In the genomic region with DNA sequence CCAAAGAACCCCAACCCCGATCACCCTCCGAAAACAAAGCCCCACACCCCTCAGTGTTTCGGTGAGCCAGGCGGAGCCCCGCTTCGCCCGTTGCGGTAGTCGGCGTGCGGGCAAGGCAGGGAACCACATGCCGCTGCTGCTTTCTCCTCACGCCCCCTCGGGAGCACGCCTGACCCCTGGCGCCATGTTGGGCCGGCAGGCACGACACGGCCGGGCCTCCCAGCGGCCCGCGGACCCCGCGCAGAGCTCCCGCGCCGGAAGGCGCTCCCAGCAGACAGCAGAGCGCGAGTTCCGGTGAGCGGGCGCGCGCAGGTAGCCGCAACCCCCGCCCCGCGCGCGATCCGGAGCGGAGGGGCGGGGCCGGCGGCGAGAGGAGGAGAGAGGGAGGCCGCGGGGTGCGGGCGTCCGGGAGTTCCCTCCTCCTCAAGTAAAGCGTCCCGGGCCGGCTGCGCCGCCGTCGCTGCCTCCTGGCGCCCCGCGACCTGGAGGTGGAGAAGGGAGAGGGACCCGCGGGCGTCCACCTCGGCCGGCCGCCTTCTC, we compare ENCODE assay signal across 8 mouse cellular contexts. TPM values are rescaled to one million over a fixed set of nuclear protein-coding genes. Genes with fewer than 3 reads are reported as not detected.
DNase-seq lines count a peak whose midpoint lies in the region; ATAC-seq and TF ChIP-seq lines count a peak whose summit lies in the region.

A gene (plus strand): TSS at position 371 of the 540 bp plus-strand sequence.

- H3K4me2 ChIP-seq in hindbrain, postnatal 0 days (ENCODE audit: low read depth, low read length) = peak within 1 kb of the TSS; percentile 90

- peak; percentile 93 to 97 for DNase-seq in adrenal gland, adult (ENCODE audit: inconsistent age in 2 of 2, low spot score in 1 of 2)
- peak; percentile 45 to 73 for DNase-seq in cerebellum, postnatal 4 days (ENCODE audit: low spot score in 2 of 2)
- DNase-seq in gastrocnemius, adult 8-10 months (ENCODE audit: low spot score in 2 of 2) = peak; percentile 63 to 70
- DNase-seq in hindbrain, postnatal 0 days (ENCODE audit: low spot score) = peak; percentile 89
- DNase-seq in left cerebral cortex, postnatal 14 days (ENCODE audit: low spot score in 2 of 2) = peak; percentile 19 to 63
- peak; percentile 73 for DNase-seq in right cerebral cortex, postnatal 25 days
- peak; percentile 68 to 81 for DNase-seq in urinary bladder, postnatal 36 days (ENCODE audit: low spot score in 2 of 2)

- no peak for TF ChIP-seq CTCF in hindbrain, postnatal 0 days (IDR thresholded peaks at IDR 0.05; ENCODE audit: low read depth)

- peak within 1 kb of the TSS; percentile 85 for H3K9ac ChIP-seq in hindbrain, postnatal 0 days (replicated peaks; ENCODE audit: low read length)

- no peaks in the 10 kb centered on the region for H3K4me1 ChIP-seq in hindbrain, postnatal 0 days (ENCODE audit: insufficient read depth, low read length)

- no peaks in the 10 kb centered on the region for H3K36me3 ChIP-seq in hindbrain, postnatal 0 days (ENCODE audit: insufficient read depth, low read length)

- intact Hi-C loops in left cerebral cortex, postnatal 14 days (cut with DNase I) = loop anchor here (5.0 kb wide), 1 partner anchor 101 kb away; no protein-coding TSS in a partner anchor

- H3K27ac ChIP-seq in hindbrain, postnatal 0 days = peak within 1 kb of the TSS; percentile 91

- WGBS in hindbrain, postnatal 0 days = 5% methylated on average over 56 of the region's 69 CpGs

- peak within 1 kb of the TSS; percentile 90 for H3K4me3 ChIP-seq in hindbrain, postnatal 0 days (ENCODE audit: low read length)

- H3K27me3 ChIP-seq in hindbrain, postnatal 0 days (ENCODE audit: insufficient read depth, low read length) = no peaks in the 10 kb centered on the region

- ATAC-seq in hindbrain, postnatal 0 days = peak; percentile 92
- ATAC-seq in megakaryocyte-erythroid progenitor cell, adult 5-6 weeks (replicated peaks; ENCODE audit: low FRiP score, low TSS enrichment, poor library complexity, severe bottlenecking) = peak; percentile 65

- H3K9me3 ChIP-seq in hindbrain, postnatal 0 days (ENCODE audit: low read length) = no peaks in the 10 kb centered on the region

RNA-seq across cellular contexts. Expression of the gene that starts here (rescaled TPM):
- total RNA-seq in gastrocnemius, adult 8-10 months (2022) = 1 to 10 TPM; 7.1 to 9.1 (median 7.7) TPM
- 18.0 and 21.6 TPM in 2 replicates for total RNA-seq in hindbrain, postnatal 0 days (2014; rRNA removed)
- 15.1 and 17.5 TPM in 2 replicates for polyA plus RNA-seq in hindbrain, postnatal 0 days (2015; fragmentation: Nextera tagmentation; extraction: Ambion mirVana)
- 10 to 100 TPM; 13.0 to 13.6 TPM for total RNA-seq in left cerebral cortex, postnatal 14 days (2021)
- total RNA-seq in megakaryocyte-erythroid progenitor cell, adult 5-6 weeks (2014; fragmentation: Nextera tagmentation) = 0.22 TPM in 1 of 2 replicates, not detected in the other
- 0.08 and 0.23 TPM in 2 replicates for total RNA-seq in megakaryocyte-erythroid progenitor cell, adult 5-6 weeks (2017)

Comparison
In these comparisons a context has a peak if more than half of its experiments do, and no peak if none do; other contexts are left out.
1. Peak in every context shown above with its lines: DNase-seq, ATAC-seq, H3K4me3 ChIP-seq and H3K27ac ChIP-seq.
2. RNA of the gene that starts here (total RNA-seq): 18.0 to 21.6 TPM in hindbrain, postnatal 0 days, 13.0 to 13.6 TPM in left cerebral cortex, postnatal 14 days and 7.1 to 9.1 TPM in gastrocnemius, adult 8-10 months; 0.08 to 0.23 TPM in megakaryocyte-erythroid progenitor cell, adult 5-6 weeks; every median in the first group is over 4 times any median in the second.
3. Peak in ATAC-seq in megakaryocyte-erythroid progenitor cell, adult 5-6 weeks; RNA of the gene not detected or under 1 TPM.
4. DNase-seq: peak in every context shown above with its lines; median percentile 95 in adrenal gland, adult; 89 in hindbrain, postnatal 0 days; 74 in urinary bladder, postnatal 36 days; 73 in right cerebral cortex, postnatal 25 days; 66 in gastrocnemius, adult 8-10 months; 59 in cerebellum, postnatal 4 days; 41 in left cerebral cortex, postnatal 14 days.